Mouse (Mus musculus): ENCODE measurements around the gene Slc11a2. TPM values are rescaled to one million over a fixed set of nuclear protein-coding genes. Genes with fewer than 3 reads are reported as not detected.
"Not testable (repeated sequence)": the region's sequence is repeated elsewhere in the genome, so short reads cannot be mapped to it uniquely, and the experiment has no call there.

Gene Slc11a2
- total and polyA plus RNA-seq, 2 experiments from 2014 or later, result 17.6 to 36.8 TPM

- H3K4me1 ChIP-seq (ENCODE audit: insufficient read depth), result peaks cover 12% of the 10 kb centered on the region; the same call in 1 of the 2 replicates
- peak overlapping the region; percentile 93 for H3K4me2 ChIP-seq (ENCODE audit: low read depth)
- DNase-seq (peak; percentile 96), ATAC-seq (peak; percentile 99)
- 1% methylated on average over 65 of the region's 65 CpGs for WGBS
- H3K27ac ChIP-seq (ENCODE audit: low read depth, low read length), result peak overlapping the region; percentile 57; the same call in 1 of the 2 replicates
- no peaks in the 10 kb centered on the region for H3K36me3 ChIP-seq (ENCODE audit: insufficient read depth)
- TF ChIP-seq CTCF (IDR thresholded peaks at IDR 0.05; ENCODE audit: low read depth), result no peak
- H3K27me3 ChIP-seq (ENCODE audit: insufficient read depth, low read length), result peaks cover 20% of the 10 kb centered on the region
- H3K9me3 ChIP-seq (ENCODE audit: low read length), result no peaks in the 10 kb centered on the region
- H3K9ac ChIP-seq, result peak overlapping the region; percentile 77
- peak overlapping the region; percentile 93 for H3K4me3 ChIP-seq (ENCODE audit: low read depth, low read length)
These were observed 1.7 kb downstream of the Slc11a2 start for GRCm38 (mm10) chr15:100422899-100423860.

- peak overlapping the region; percentile 93 for H3K4me3 ChIP-seq (ENCODE audit: low read depth, low read length)
- peaks cover 20% of the 10 kb centered on the region for H3K27me3 ChIP-seq (ENCODE audit: insufficient read depth, low read length)
- TF ChIP-seq CTCF (IDR thresholded peaks at IDR 0.05; ENCODE audit: low read depth), result no peak
- DNase-seq (peak; percentile 52), ATAC-seq (peak; percentile 61)
- H3K36me3 ChIP-seq (ENCODE audit: insufficient read depth), result no peaks in the 10 kb centered on the region
- H3K27ac ChIP-seq (ENCODE audit: low read depth, low read length), result peak overlapping the region; percentile 57; the same call in 1 of the 2 replicates
- no peaks in the 10 kb centered on the region for H3K9me3 ChIP-seq (ENCODE audit: low read length)
- peak overlapping the region; percentile 93 for H3K4me2 ChIP-seq (ENCODE audit: low read depth)
- H3K9ac ChIP-seq, result peak overlapping the region; percentile 77
- H3K4me1 ChIP-seq (ENCODE audit: insufficient read depth), result peaks cover 12% of the 10 kb centered on the region; the same call in 1 of the 2 replicates
- 1% methylated on average over 38 of the region's 44 CpGs for WGBS
These were observed 2.4 kb downstream of the Slc11a2 start for GRCm38 (mm10) chr15:100422476-100422875.

- WGBS, result 23% methylated on average over 3 of the region's 3 CpGs
- not testable (repeated sequence) for DNase-seq; ATAC-seq; H3K36me3 ChIP-seq (ENCODE audit: insufficient read depth); H3K9me3 ChIP-seq (ENCODE audit: low read length)
- Histone ChIP-seq H3K9ac (peak within 1 kb of the TSS; percentile 77), H3K27ac (ENCODE audit: low read depth, low read length) (peak within 1 kb of the TSS; percentile 57; the same call in 1 of the 2 replicates), H3K4me2 (ENCODE audit: low read depth) (peak within 1 kb of the TSS; percentile 93), H3K4me3 (ENCODE audit: low read depth, low read length) (peak within 1 kb of the TSS; percentile 93), H3K27me3 (ENCODE audit: insufficient read depth, low read length) (peaks cover 20% of the 10 kb centered on the region), H3K4me1 (ENCODE audit: insufficient read depth) (peaks cover 12% of the 10 kb centered on the region; the same call in 1 of the 2 replicates)
These were observed 3.1 kb downstream of the Slc11a2 start, which contains the start of gene Gm5475 for GRCm38 (mm10) chr15:100421758-100422197. Gene Gm5475 (plus strand): TSS chr15:100422147.

- H3K4me1 ChIP-seq (ENCODE audit: insufficient read depth), result peaks cover 12% of the 10 kb centered on the region; the same call in 1 of the 2 replicates
- TF ChIP-seq CTCF (IDR thresholded peaks at IDR 0.05; ENCODE audit: low read depth), result no peak
- peak overlapping the region; percentile 93 for H3K4me3 ChIP-seq (ENCODE audit: low read depth, low read length)
- H3K4me2 ChIP-seq (ENCODE audit: low read depth), result peak overlapping the region; percentile 93
- ATAC-seq (no peak), DNase-seq (no peak)
- no peaks in the 10 kb centered on the region for H3K9me3 ChIP-seq (ENCODE audit: low read length)
- no peaks in the 10 kb centered on the region for H3K36me3 ChIP-seq (ENCODE audit: insufficient read depth)
- H3K9ac ChIP-seq, result peak overlapping the region; percentile 14; the same call in 1 of the 2 replicates
- no peak overlapping the region for H3K27ac ChIP-seq (ENCODE audit: low read depth, low read length)
- 50% methylated on average over 8 of the region's 8 CpGs for WGBS
- H3K27me3 ChIP-seq (ENCODE audit: insufficient read depth, low read length), result peaks cover 20% of the 10 kb centered on the region
These were observed 3.7 kb downstream of the Slc11a2 start for GRCm38 (mm10) chr15:100421059-100421757.

- no peak overlapping the region for H3K27ac ChIP-seq (ENCODE audit: low read depth, low read length)
- H3K9ac ChIP-seq, result no peak overlapping the region
- no peaks in the 10 kb centered on the region for H3K36me3 ChIP-seq (ENCODE audit: insufficient read depth)
- H3K4me1 ChIP-seq (ENCODE audit: insufficient read depth), result peaks cover 12% of the 10 kb centered on the region; the same call in 1 of the 2 replicates
- peaks cover 14% of the 10 kb centered on the region; the same call in 1 of the 2 replicates for H3K27me3 ChIP-seq (ENCODE audit: insufficient read depth, low read length)
- 72% methylated on average over 9 of the region's 9 CpGs for WGBS
- H3K4me2 ChIP-seq (ENCODE audit: low read depth), result no peak overlapping the region
- H3K4me3 ChIP-seq (ENCODE audit: low read depth, low read length), result no peak overlapping the region
- no peak for DNase-seq
- ATAC-seq, result no peak
- no peak for TF ChIP-seq CTCF (IDR thresholded peaks at IDR 0.05; ENCODE audit: low read depth)
- no peaks in the 10 kb centered on the region for H3K9me3 ChIP-seq (ENCODE audit: low read length)
These were observed 4.7 kb downstream of the Slc11a2 start for GRCm38 (mm10) chr15:100419901-100420745.

- no peak overlapping the region for H3K4me2 ChIP-seq (ENCODE audit: low read depth)
- H3K9ac ChIP-seq, result 0 out of 2 replicates have a peak overlapping the region, but pooled peaks have one; percentile 14
- ATAC-seq, result no peak
- no peak for DNase-seq
- TF ChIP-seq CTCF (IDR thresholded peaks at IDR 0.05; ENCODE audit: low read depth), result no peak
- no peak overlapping the region for H3K27ac ChIP-seq (ENCODE audit: low read depth, low read length)
- H3K9me3 ChIP-seq (ENCODE audit: low read length), result no peaks in the 10 kb centered on the region
- no peaks in the 10 kb centered on the region for H3K36me3 ChIP-seq (ENCODE audit: insufficient read depth)
- H3K27me3 ChIP-seq (ENCODE audit: insufficient read depth, low read length), result peaks cover 6% of the 10 kb centered on the region; the same call in 1 of the 2 replicates
- no peak overlapping the region for H3K4me3 ChIP-seq (ENCODE audit: low read depth, low read length)
- WGBS, result 74% methylated on average over 8 of the region's 8 CpGs
- peaks cover 12% of the 10 kb centered on the region; the same call in 1 of the 2 replicates for H3K4me1 ChIP-seq (ENCODE audit: insufficient read depth)
These were observed 5.6 kb downstream of the Slc11a2 start for GRCm38 (mm10) chr15:100419311-100419710.
